10 mouse cellular contexts compared by ENCODE assay signal in the genomic region with DNA sequence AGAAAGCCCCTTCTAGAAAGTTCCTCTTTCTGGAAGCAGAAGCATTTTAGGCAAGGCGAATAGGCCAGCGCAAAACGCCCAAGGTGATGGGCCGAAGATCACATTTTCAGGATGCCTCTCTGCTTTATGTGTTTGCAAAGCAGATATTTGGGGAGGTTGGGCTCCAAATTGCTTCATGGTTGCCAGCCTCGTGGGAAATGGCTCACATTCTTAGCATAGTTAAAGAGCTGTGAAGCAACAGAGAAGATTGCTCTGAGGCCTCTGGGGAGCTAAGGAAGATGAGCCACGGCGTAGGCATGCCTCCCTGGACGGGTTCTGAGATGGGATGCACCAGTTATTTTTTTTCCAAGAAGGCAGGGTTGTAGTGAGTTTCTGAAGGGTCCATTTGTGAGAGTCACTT. TPM values are rescaled to one million over a fixed set of nuclear protein-coding genes. Genes with fewer than 3 reads are reported as not detected.
DNase-seq lines count a peak whose midpoint lies in the region; ATAC-seq and TF ChIP-seq lines count a peak whose summit lies in the region.
"Had no signal": no experiment of that assay in that cellular context is flagged by ENCODE, and none has a peak within 500 bp of the region (broad histone marks: within the 10 kb centered on the region; RNA-seq: fewer than 3 reads in every experiment).

No protein-coding gene starts in this region.

- peak; percentile 32 for DNase-seq in embryo, embryonic 10 days (ENCODE audit: low spot score)
- DNase-seq in embryo, embryonic 11 days, result no peak
- peak; percentile 48 for DNase-seq in urinary bladder, postnatal 14 days (ENCODE audit: low spot score)
- DNase-seq in urinary bladder, postnatal 4 days (ENCODE audit: low spot score in 2 of 2), result no peak
- peak; percentile 31 for DNase-seq in limb, embryonic 14.5 days (ENCODE audit: low spot score)
- DNase-seq in spleen, postnatal 36 days (ENCODE audit: low spot score in 2 of 2), result no peak
- no peak for DNase-seq in left cerebral cortex, postnatal 4 days

- no peak overlapping the region for H3K4me2 ChIP-seq in limb, embryonic 14.5 days (replicated peaks; ENCODE audit: low read depth, low read length, severe bottlenecking)
- no peak overlapping the region for H3K4me2 ChIP-seq in forebrain, embryonic 15.5 days (replicated peaks)
- H3K4me2 ChIP-seq: embryonic facial prominence, embryonic 12.5 days; midbrain, embryonic 15.5 days had no signal

- no peak overlapping the region for H3K27ac ChIP-seq in limb, embryonic 14.5 days (replicated peaks; ENCODE audit: low read depth, low read length)
- no peak overlapping the region for H3K27ac ChIP-seq in forebrain, embryonic 15.5 days (replicated peaks)
- H3K27ac ChIP-seq: embryonic facial prominence, embryonic 12.5 days; midbrain, embryonic 15.5 days had no signal

- 58% methylated on average over 8 of the region's 8 CpGs for WGBS in limb, embryonic 14.5 days
- WGBS in forebrain, embryonic 15.5 days, result 85% methylated on average over 8 of the region's 8 CpGs

- H3K27me3 ChIP-seq in limb, embryonic 14.5 days (ENCODE audit: control insufficient read depth, insufficient read depth, low read length), result no peaks in the 10 kb centered on the region
- no peaks in the 10 kb centered on the region for H3K27me3 ChIP-seq in forebrain, embryonic 15.5 days
- H3K27me3 ChIP-seq: embryonic facial prominence, embryonic 12.5 days; midbrain, embryonic 15.5 days had no signal

- peaks cover 9% of the 10 kb centered on the region for H3K4me1 ChIP-seq in limb, embryonic 14.5 days (ENCODE audit: control insufficient read depth, insufficient read depth, low read length)
- no peaks in the 10 kb centered on the region for H3K4me1 ChIP-seq in forebrain, embryonic 15.5 days
- H3K4me1 ChIP-seq: midbrain, embryonic 15.5 days had no signal

- no peaks in the 10 kb centered on the region for H3K36me3 ChIP-seq in limb, embryonic 14.5 days (ENCODE audit: control insufficient read depth, insufficient read depth, low read length)
- no peaks in the 10 kb centered on the region for H3K36me3 ChIP-seq in forebrain, embryonic 15.5 days
- H3K36me3 ChIP-seq: embryonic facial prominence, embryonic 12.5 days; midbrain, embryonic 15.5 days had no signal

- ATAC-seq in limb, embryonic 14.5 days (ENCODE audit: low FRiP score, low read depth), result no peak
- no peak for ATAC-seq in forebrain, embryonic 15.5 days (replicated peaks)
- ATAC-seq: midbrain, embryonic 15.5 days had no signal

- TF ChIP-seq POLR2A in limb, embryonic 14.5 days (IDR thresholded peaks at IDR 0.05; ENCODE audit: borderline replicate concordance, extremely low read depth, insufficient read depth, insufficient read length), result no peak

- no peak overlapping the region for H3K4me3 ChIP-seq in limb, embryonic 14.5 days (replicated peaks; ENCODE audit: low read length)
- H3K4me3 ChIP-seq in forebrain, embryonic 15.5 days, result no peak overlapping the region
- H3K4me3 ChIP-seq: embryonic facial prominence, embryonic 12.5 days; midbrain, embryonic 15.5 days had no signal

- no peaks in the 10 kb centered on the region for H3K9me3 ChIP-seq in limb, embryonic 14.5 days (ENCODE audit: control insufficient read depth, low read length)
- no peaks in the 10 kb centered on the region for H3K9me3 ChIP-seq in forebrain, embryonic 15.5 days
- H3K9me3 ChIP-seq: embryonic facial prominence, embryonic 12.5 days; midbrain, embryonic 15.5 days had no signal

- no peak overlapping the region for H3K9ac ChIP-seq in limb, embryonic 14.5 days (ENCODE audit: low read depth, low read length, severe bottlenecking)
- H3K9ac ChIP-seq in forebrain, embryonic 15.5 days (replicated peaks), result no peak overlapping the region
- H3K9ac ChIP-seq: embryonic facial prominence, embryonic 12.5 days; midbrain, embryonic 15.5 days had no signal

- intact Hi-C loops in left cerebral cortex, postnatal 4 days (cut with DNase I), result no loop called here

RNA-seq across cellular contexts. Expression of a gene that starts 47.0 kb away (rescaled TPM):
- polyA plus RNA-seq in limb, embryonic 14.5 days (2012; rRNA removed), result 58.9 and 67.7 TPM in 2 replicates
- polyA plus RNA-seq in limb, embryonic 14.5 days (2014; fragmentation: Nextera tagmentation; extraction: Ambion mirVana), result 52.7 and 66.6 TPM in 2 replicates
- polyA plus RNA-seq in forebrain, embryonic 15.5 days (2015; fragmentation: Nextera tagmentation; extraction: Ambion mirVana), result 65.9 and 69.9 TPM in 2 replicates
- 10 to 100 TPM; 42.3 to 45.5 TPM for total RNA-seq in left cerebral cortex, postnatal 4 days (2021)

Comparison
In these comparisons a context has a peak if more than half of its experiments do, and no peak if none do; other contexts are left out.
1. DNase-seq: peak in embryo, embryonic 10 days (single experiment), urinary bladder, postnatal 14 days (single experiment) and limb, embryonic 14.5 days (single experiment); none in embryo, embryonic 11 days (single experiment), urinary bladder, postnatal 4 days (0 of 2), spleen, postnatal 36 days (0 of 2) and left cerebral cortex, postnatal 4 days (single experiment).